Mouse (Mus musculus) layer of hippocampus, adult 6 months (tissue): Measurements from ENCODE around the gene Lrrc43. TPM values are rescaled to one million over a fixed set of nuclear protein-coding genes. Genes with fewer than 3 reads are reported as not detected.
A peak's percentile ranks its signal among the peaks of the same experiment; 100 is the strongest.

ENCODE experiments used
- long read RNA-seq, 2 experiments: library from polyadenylated mRNA; unstranded; transcript quantifications; one replicate each; pipeline ENCODE4 v2.0.0; 2019 to 2020
- microRNA-seq: library from miRNA; unstranded; fragments of <30 nt; microRNA quantifications from one replicate; pipeline ENCODE4 v1.2.0, GENCODE M21; 2020
- polyA plus RNA-seq: library from polyadenylated mRNA; unstranded; fragments of <200 nt; fragmentation: Nextera tagmentation; gene quantifications from 2 replicates; pipeline ENCODE4 v1.2.3, GENCODE M21; 2021

The Lrrc43 gene
- 0.53 and 0.72 TPM in 2 replicates for polyA plus RNA-seq
- long read RNA-seq, experiment 1, result 0 reads
- long read RNA-seq, experiment 2, partial matches to known transcripts, result 0 of 2 reads
- long read RNA-seq, experiment 2, other reads (novel, unspliced or antisense), result 0 of 2 reads

GRCm38 (mm10) chr5:123489112-123489785 lies at the start of gene Lrrc43, which contains the start of gene Il31:
Gene Lrrc43, plus strand, starts transcription at chr5:123489305.
Gene Il31, minus strand, starts transcription at chr5:123489489.

GRCm38 (mm10) chr5:123510160-123510559 lies 21.1 kb downstream of the Lrrc43 start, which contains the start of gene B3gnt4:
Gene B3gnt4, plus strand, starts transcription at chr5:123510460.

GRCm38 (mm10) chr5:123523692-123524392 lies 34.7 kb downstream of the Lrrc43 start, which contains the start of gene Diablo:
Gene Diablo, minus strand, starts transcription at chr5:123524176.

GRCm38 (mm10) chr5:123525281-123525680 lies 36.2 kb downstream of the Lrrc43 start, which contains the start of gene Gm49027:
Gene Gm49027, minus strand, starts transcription at chr5:123525488.

Small RNAs within 50 kb of the gene (microRNA-seq; reads per million reads assigned to microRNA genes)
- 2.8 reads per million, percentile 7 among the genes with 10 or more reads in this experiment for gene Mir7647

Other genes starting within 250 kb of the Lrrc43 start
- 0.54 and 0.68 TPM in 2 replicates for gene Wdr66, start 237.2 kb upstream of the Lrrc43 start, polyA plus RNA-seq
- gene Bcl7a, start 145.5 kb upstream of the Lrrc43 start, polyA plus RNA-seq, result 13.1 and 13.8 TPM in 2 replicates
- gene Mlxip, start 94.5 kb upstream of the Lrrc43 start, polyA plus RNA-seq, result 4.1 and 6.3 TPM in 2 replicates
- not detected in 2 replicates for gene Il31, start 184 bp downstream of the Lrrc43 start, polyA plus RNA-seq
- 1.4 and 1.7 TPM in 2 replicates for gene B3gnt4, start 21.2 kb downstream of the Lrrc43 start, polyA plus RNA-seq
- 58.2 and 58.3 TPM in 2 replicates for gene Diablo, start 34.9 kb downstream of the Lrrc43 start, polyA plus RNA-seq
- 0.34 TPM in 1 of 2 replicates, not detected in the other for gene Gm49027, start 36.2 kb downstream of the Lrrc43 start, polyA plus RNA-seq
- 30.1 and 33.1 TPM in 2 replicates for gene Vps33a, start 83.7 kb downstream of the Lrrc43 start, polyA plus RNA-seq
- gene Clip1, start 195.3 kb downstream of the Lrrc43 start, polyA plus RNA-seq, result 36.4 and 38.3 TPM in 2 replicates
- gene Zcchc8, start 231.8 kb downstream of the Lrrc43 start, polyA plus RNA-seq, result 16.1 and 16.5 TPM in 2 replicates